In the genomic region with DNA sequence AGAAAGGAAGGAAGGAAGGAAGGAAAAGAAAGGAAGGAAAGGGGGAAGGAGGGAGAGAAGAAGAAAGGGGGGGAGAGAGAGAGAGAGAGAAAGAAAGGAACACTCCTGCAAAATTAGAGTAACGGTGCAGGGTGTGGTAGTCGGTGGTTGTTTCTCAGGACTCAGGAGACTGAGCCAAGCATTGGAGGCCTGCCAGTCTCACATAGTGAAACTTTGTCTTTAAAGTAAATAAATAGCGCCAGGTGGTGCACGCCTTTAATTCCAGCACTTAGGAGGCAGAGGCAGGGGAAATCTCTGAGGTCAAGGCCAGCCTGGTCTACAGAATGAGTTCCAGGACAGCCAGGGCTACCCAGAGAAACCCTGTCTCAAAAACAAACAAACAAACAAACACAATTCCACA, we compare ENCODE assay signal across 25 mouse cellular contexts. TPM values are rescaled to one million over a fixed set of nuclear protein-coding genes. Genes with fewer than 3 reads are reported as not detected.
DNase-seq lines count a peak whose midpoint lies in the region; ATAC-seq and TF ChIP-seq lines count a peak whose summit lies in the region.
"Had no signal": no experiment of that assay in that cellular context is flagged by ENCODE, and none has a peak within 500 bp of the region (broad histone marks: within the 10 kb centered on the region; RNA-seq: fewer than 3 reads in every experiment).

No protein-coding gene starts in this region.

- no peak for TF ChIP-seq POLR2A in kidney, adult 2 months (IDR thresholded peaks at IDR 0.05; ENCODE audit: low read depth, low read length)

- no peak for ATAC-seq in kidney, embryonic 14.5 days (ENCODE audit: low FRiP score, low TSS enrichment)
- ATAC-seq in liver, embryonic 16.5 days (ENCODE audit: low read depth), result peak; percentile 32; the same call in 1 of the 2 replicates
- no peak for ATAC-seq in liver, postnatal 0 days
- ATAC-seq: CD4-positive, CD25-positive, alpha-beta regulatory T cell, adult 4 months; forebrain, embryonic 14.5 days; hindbrain, postnatal 0 days; intestine, embryonic 15.5 days; midbrain, embryonic 13.5 days had no signal

- DNase-seq in kidney, adult 2 months, result peak; percentile 48
- DNase-seq in liver, postnatal 0 days, result no peak
- DNase-seq in 3T3-L1 (ENCODE audit: low read depth, low spot score), result peak; percentile 35
- peak; percentile 69 for DNase-seq in testis, postnatal 10 days (ENCODE audit: low spot score)
- no peak for DNase-seq in thymus, postnatal 14 days
- DNase-seq: adrenal gland, postnatal 36 days; cerebellum, adult 2 months; cerebellum, postnatal 36 days; gastrocnemius, postnatal 36 days; kidney, adult 9 months; kidney, postnatal 4 days; layer of hippocampus, postnatal 36 days; left cerebral cortex, postnatal 4 days; lung, embryonic 14.5 days had no signal

- H3K4me2 ChIP-seq in kidney, embryonic 14.5 days (replicated peaks; ENCODE audit: low read depth, low read length), result no peak overlapping the region
- H3K4me2 ChIP-seq in liver, embryonic 16.5 days (ENCODE audit: low read depth, low read length), result no peak overlapping the region
- no peak overlapping the region for H3K4me2 ChIP-seq in liver, postnatal 0 days (ENCODE audit: low read depth, low read length)
- H3K4me2 ChIP-seq: heart, embryonic 11.5 days; hindbrain, embryonic 12.5 days; intestine, embryonic 15.5 days; liver, embryonic 11.5 days; lung, embryonic 14.5 days; midbrain, embryonic 13.5 days had no signal

- H3K9ac ChIP-seq in kidney, embryonic 14.5 days (ENCODE audit: low read depth, low read length), result no peak overlapping the region
- H3K9ac ChIP-seq in liver, embryonic 16.5 days (ENCODE audit: low read depth, low read length), result no peak overlapping the region
- no peak overlapping the region for H3K9ac ChIP-seq in liver, postnatal 0 days (replicated peaks)
- H3K9ac ChIP-seq: hindbrain, embryonic 12.5 days; intestine, embryonic 15.5 days; lung, embryonic 14.5 days; midbrain, embryonic 13.5 days had no signal

- H3K4me3 ChIP-seq in kidney, adult 2 months (ENCODE audit: insufficient read depth, low read depth, low read length), result no peak overlapping the region
- H3K4me3 ChIP-seq in kidney, embryonic 14.5 days (ENCODE audit: low read length), result no peak overlapping the region
- no peak overlapping the region for H3K4me3 ChIP-seq in liver, embryonic 16.5 days (ENCODE audit: low read depth, low read length)
- no peak overlapping the region for H3K4me3 ChIP-seq in liver, postnatal 0 days (ENCODE audit: low read depth, low read length)
- H3K4me3 ChIP-seq: hindbrain, embryonic 12.5 days; intestine, embryonic 15.5 days; midbrain, embryonic 13.5 days had no signal

- no peaks in the 10 kb centered on the region for H3K27me3 ChIP-seq in kidney, adult 2 months (replicated peaks; ENCODE audit: control insufficient read depth, insufficient read depth, low read length)
- H3K27me3 ChIP-seq in kidney, embryonic 14.5 days (ENCODE audit: control insufficient read depth, insufficient read depth, low read length), result no peaks in the 10 kb centered on the region
- no peaks in the 10 kb centered on the region for H3K27me3 ChIP-seq in liver, embryonic 16.5 days (ENCODE audit: control insufficient read depth, insufficient read depth, low read depth, low read length)
- H3K27me3 ChIP-seq in liver, postnatal 0 days (ENCODE audit: insufficient read depth, low read length), result no peaks in the 10 kb centered on the region
- H3K27me3 ChIP-seq: hindbrain, embryonic 12.5 days; intestine, embryonic 15.5 days; midbrain, embryonic 13.5 days had no signal

- peaks cover 9% of the 10 kb centered on the region; the same call in 1 of the 2 replicates for H3K9me3 ChIP-seq in kidney, embryonic 14.5 days (ENCODE audit: control insufficient read depth, low read length)
- no peaks in the 10 kb centered on the region for H3K9me3 ChIP-seq in liver, embryonic 16.5 days (replicated peaks; ENCODE audit: control insufficient read depth, low read length)
- no peaks in the 10 kb centered on the region for H3K9me3 ChIP-seq in liver, postnatal 0 days (ENCODE audit: low read length)
- H3K9me3 ChIP-seq: intestine, embryonic 15.5 days; midbrain, embryonic 13.5 days had no signal

- no peaks in the 10 kb centered on the region; the same call in 1 of the 2 replicates for H3K36me3 ChIP-seq in kidney, adult 2 months (ENCODE audit: control insufficient read depth, insufficient read depth, low read length)
- no peaks in the 10 kb centered on the region for H3K36me3 ChIP-seq in kidney, embryonic 14.5 days (ENCODE audit: control insufficient read depth, insufficient read depth, low read length)
- no peaks in the 10 kb centered on the region for H3K36me3 ChIP-seq in liver, embryonic 16.5 days (ENCODE audit: control insufficient read depth, insufficient read depth)
- H3K36me3 ChIP-seq in liver, postnatal 0 days (replicated peaks; ENCODE audit: insufficient read depth, low read length), result 0 out of 2 replicates have a peak, but pooled peaks cover 3% of the 10 kb centered on the region
- H3K36me3 ChIP-seq: hindbrain, embryonic 12.5 days; midbrain, embryonic 13.5 days had no signal

- no peak overlapping the region for H3K27ac ChIP-seq in kidney, adult 2 months (ENCODE audit: insufficient read depth, low read depth, low read length)
- H3K27ac ChIP-seq in kidney, embryonic 14.5 days (ENCODE audit: low read depth, low read length), result no peak overlapping the region
- H3K27ac ChIP-seq in liver, embryonic 16.5 days (ENCODE audit: low read length), result no peak overlapping the region
- H3K27ac ChIP-seq in liver, postnatal 0 days (ENCODE audit: low read depth), result no peak overlapping the region
- H3K27ac ChIP-seq: hindbrain, embryonic 12.5 days; hindbrain, postnatal 0 days; intestine, embryonic 15.5 days; macrophage; midbrain, embryonic 13.5 days had no signal

- TF ChIP-seq CTCF in kidney, adult 2 months (conservative IDR thresholded peaks at IDR 0.05; ENCODE audit: insufficient read depth, insufficient read length, low read depth, low read length), result no peak
- no peak for TF ChIP-seq CTCF in liver, postnatal 0 days (IDR thresholded peaks at IDR 0.05; ENCODE audit: low read depth)

- WGBS in kidney, adult 2 months, result 13% methylated on average over 4 of the region's 4 CpGs
- 74% methylated on average over 4 of the region's 4 CpGs for WGBS in kidney, embryonic 14.5 days
- WGBS in liver, embryonic 16.5 days (ENCODE audit: insufficient replicate concordance), result 60% methylated on average over 4 of the region's 4 CpGs
- 56% methylated on average over 4 of the region's 4 CpGs for WGBS in liver, postnatal 0 days (ENCODE audit: insufficient replicate concordance)

- TF ChIP-seq EP300 in liver, postnatal 0 days (IDR thresholded peaks at IDR 0.05; ENCODE audit: low read depth), result no peak

- H3K4me1 ChIP-seq in kidney, adult 2 months (ENCODE audit: control insufficient read depth, insufficient read depth, low read length), result no peaks in the 10 kb centered on the region
- H3K4me1 ChIP-seq in kidney, embryonic 14.5 days (ENCODE audit: control insufficient read depth, insufficient read depth, low read length), result no peaks in the 10 kb centered on the region
- H3K4me1 ChIP-seq in liver, embryonic 16.5 days (ENCODE audit: control insufficient read depth, low read depth, low read length), result no peaks in the 10 kb centered on the region
- no peaks in the 10 kb centered on the region for H3K4me1 ChIP-seq in liver, postnatal 0 days (ENCODE audit: insufficient read depth)
- H3K4me1 ChIP-seq: hindbrain, embryonic 12.5 days; intestine, embryonic 15.5 days; midbrain, embryonic 13.5 days had no signal

RNA-seq across cellular contexts. Expression of a gene that starts 9.7 kb away (rescaled TPM):
- polyA plus RNA-seq in kidney, adult 2 months (2012; rRNA removed), result 174 and 182 TPM in 2 replicates
- 0.95 and 1.3 TPM in 2 replicates for polyA plus RNA-seq in kidney, embryonic 14.5 days (2014; fragmentation: Nextera tagmentation; extraction: Ambion mirVana)
- 0.49 and 0.89 TPM in 2 replicates for polyA plus RNA-seq in liver, embryonic 16.5 days (2015; fragmentation: Nextera tagmentation; extraction: Ambion mirVana)
- polyA plus RNA-seq in liver, postnatal 0 days (2015; fragmentation: Nextera tagmentation; extraction: Ambion mirVana), result 2.3 and 2.4 TPM in 2 replicates

RNA-seq across cellular contexts. Expression of a gene that starts 16.6 kb away (rescaled TPM):
- 41.1 and 47.9 TPM in 2 replicates for polyA plus RNA-seq in kidney, adult 2 months (2012; rRNA removed)
- polyA plus RNA-seq in kidney, embryonic 14.5 days (2014; fragmentation: Nextera tagmentation; extraction: Ambion mirVana), result 4.5 and 8.3 TPM in 2 replicates
- polyA plus RNA-seq in liver, embryonic 16.5 days (2015; fragmentation: Nextera tagmentation; extraction: Ambion mirVana), result 4.1 and 4.8 TPM in 2 replicates
- 8.0 and 8.3 TPM in 2 replicates for polyA plus RNA-seq in liver, postnatal 0 days (2015; fragmentation: Nextera tagmentation; extraction: Ambion mirVana)

RNA-seq across cellular contexts. Expression of a gene that starts 19.6 kb away (rescaled TPM):
- polyA plus RNA-seq in kidney, adult 2 months (2012; rRNA removed), result 0.16 TPM in 1 of 2 replicates, not detected in the other
- polyA plus RNA-seq in kidney, embryonic 14.5 days (2014; fragmentation: Nextera tagmentation; extraction: Ambion mirVana), result 0.22 TPM in 1 of 2 replicates, not detected in the other
- not detected in 2 replicates for polyA plus RNA-seq in liver, embryonic 16.5 days (2015; fragmentation: Nextera tagmentation; extraction: Ambion mirVana)
- not detected in 2 replicates for polyA plus RNA-seq in liver, postnatal 0 days (2015; fragmentation: Nextera tagmentation; extraction: Ambion mirVana)
- polyA plus RNA-seq: CD4-positive, CD25-positive, alpha-beta regulatory T cell, adult 4 months; hindbrain, embryonic 12.5 days; intestine, embryonic 15.5 days; lung, embryonic 14.5 days; macrophage had no signal

RNA-seq across cellular contexts. Expression of a gene that starts 28.3 kb away (rescaled TPM):
- 12.6 and 14.4 TPM in 2 replicates for polyA plus RNA-seq in kidney, adult 2 months (2012; rRNA removed)
- 4.5 and 5.2 TPM in 2 replicates for polyA plus RNA-seq in kidney, embryonic 14.5 days (2014; fragmentation: Nextera tagmentation; extraction: Ambion mirVana)
- polyA plus RNA-seq in liver, embryonic 16.5 days (2015; fragmentation: Nextera tagmentation; extraction: Ambion mirVana), result 1.4 and 1.9 TPM in 2 replicates
- polyA plus RNA-seq in liver, postnatal 0 days (2015; fragmentation: Nextera tagmentation; extraction: Ambion mirVana), result 0.90 and 1.0 TPM in 2 replicates

RNA-seq across cellular contexts. Expression of a gene that starts 35.1 kb away (rescaled TPM):
- polyA plus RNA-seq in kidney, adult 2 months (2012; rRNA removed), result 5.5 and 5.7 TPM in 2 replicates
- 3.1 and 3.6 TPM in 2 replicates for polyA plus RNA-seq in kidney, embryonic 14.5 days (2014; fragmentation: Nextera tagmentation; extraction: Ambion mirVana)
- 0.25 and 0.37 TPM in 2 replicates for polyA plus RNA-seq in liver, embryonic 16.5 days (2015; fragmentation: Nextera tagmentation; extraction: Ambion mirVana)
- polyA plus RNA-seq in liver, postnatal 0 days (2015; fragmentation: Nextera tagmentation; extraction: Ambion mirVana), result 0.09 and 0.20 TPM in 2 replicates

Comparison
In these comparisons a context has a peak if more than half of its experiments do, and no peak if none do; other contexts are left out.
1. RNA of a gene that starts 9.7 kb away (polyA plus RNA-seq): 174 to 182 TPM in kidney, adult 2 months; 2.3 to 2.4 TPM in liver, postnatal 0 days, 0.95 to 1.3 TPM in kidney, embryonic 14.5 days and 0.49 to 0.89 TPM in liver, embryonic 16.5 days; every median in the first group is over 10 times any median in the second.
2. DNase-seq: peak in kidney, adult 2 months (single experiment), 3T3-L1 (single experiment) and testis, postnatal 10 days (single experiment); none in liver, postnatal 0 days (single experiment) and thymus, postnatal 14 days (single experiment).